Mouse (Mus musculus) liver, embryonic 14.5 days (tissue): Measurements from ENCODE around the gene Fkbpl. TPM values are rescaled to one million over a fixed set of nuclear protein-coding genes. Genes with fewer than 3 reads are reported as not detected.
A peak's percentile ranks its signal among the peaks of the same experiment; 100 is the strongest.

Source experiments
- ATAC-seq: fragments of 200-750 bp; cut with Nextera tagmentation; 2 replicates; pipeline ENCODE4 v1.8.0; 2017; ENCODE audit warnings: moderate number of reproducible peaks, mild to moderate bottlenecking, moderate library complexity; ENCODE audit not compliant: insufficient read depth
- DNase-seq, 3 experiments: peaks; one replicate each; pipeline ENCODE4 v3.0.0-alpha.2; 2012 to 2013; ENCODE audit warnings: low read depth in 3 of 3, low spot score in 3 of 3
- H3K27ac ChIP-seq: fragments of 300-500 bp; sonication (generic); 2 replicates; pipeline ENCODE4 v1.5.1; 2014; ENCODE audit warnings: moderate library complexity, mild to moderate bottlenecking, control low read depth, inconsistent platforms
- H3K27me3 ChIP-seq: fragments of 300-500 bp; sonication (generic); 2 replicates; pipeline ENCODE4 v1.6.1; 2014; ENCODE audit warnings: mild to moderate bottlenecking, low read length, moderate library complexity; ENCODE audit not compliant: control insufficient read depth, insufficient read depth
- H3K36me3 ChIP-seq: fragments of 300-500 bp; sonication (generic); replicated peaks from 2 replicates; pipeline ENCODE4 v1.6.1; 2014; ENCODE audit warnings: low read depth; ENCODE audit not compliant: control insufficient read depth, insufficient read depth
- H3K4me1 ChIP-seq, 2 experiments: fragments of 200-500 bp in 1 of 2; fragments of 300-500 bp in 1 of 2; sonication (generic) in 1 of 2; replicated peaks; 2 replicates each; pipeline ENCODE4 v1.6.1; 2012 to 2014; ENCODE audit warnings: antibody characterized with exemption in 1 of 2, inconsistent platforms in 1 of 2, low read length in 1 of 2; ENCODE audit not compliant: control insufficient read depth in 2 of 2, insufficient read depth in 2 of 2
- H3K4me2 ChIP-seq: fragments of 300-500 bp; sonication (generic); 2 replicates; pipeline ENCODE4 v1.6.1; 2014; ENCODE audit warnings: low read depth, mild to moderate bottlenecking, control low read depth, moderate library complexity
- H3K4me3 ChIP-seq, 2 experiments: fragments of 200-500 bp in 1 of 2; fragments of 300-500 bp in 1 of 2; sonication (generic) in 1 of 2; 2 replicates each; pipeline ENCODE4 v1.5.1; 2012 to 2014; ENCODE audit warnings: low read depth in 2 of 2, low read length in 2 of 2, mild to moderate bottlenecking in 2 of 2, control low read depth in 1 of 2, inconsistent platforms in 1 of 2, moderate library complexity in 1 of 2; ENCODE audit not compliant: insufficient read depth in 1 of 2
- H3K9ac ChIP-seq: fragments of 300-500 bp; sonication (generic); replicated peaks from 2 replicates; pipeline ENCODE4 v1.6.1; 2014; ENCODE audit warnings: mild to moderate bottlenecking, control low read depth, moderate library complexity
- H3K9me3 ChIP-seq: fragments of 300-500 bp; sonication (generic); 2 replicates; pipeline ENCODE4 v1.6.1; 2016; ENCODE audit warnings: low read length, mixed read lengths; ENCODE audit not compliant: control insufficient read depth
- CTCF ChIP-seq: IDR thresholded peaks from 2 replicates; pipeline ENCODE4 v1.5.1; 2016; ENCODE audit warnings: antibody characterized with exemption, low read depth, control low read depth
- EP300 ChIP-seq: IDR thresholded peaks from 2 replicates; pipeline ENCODE4 v1.6.1; 2016; ENCODE audit warnings: antibody characterized with exemption, low read depth
- WGBS: fragments of 180-500 bp; shearing (Covaris S2); extraction: QIAGEN DNeasy Blood & Tissue Kit; methylation state at CpG from one replicate; pipeline ENCODE4 v1.1.7; 2014; ENCODE audit not compliant: insufficient replicate concordance; 5-methylcytosine and 5-hydroxymethylcytosine counted together
- polyA plus RNA-seq, 2 experiments: library from polyadenylated mRNA; depleted of rRNA in 1 of 2; stranded (reverse) in 1 of 2; unstranded in 1 of 2; fragments of >200 nt; fragmentation: Nextera tagmentation in 1 of 2; extraction: Ambion mirVana in 1 of 2; gene quantifications; 2 replicates each; pipeline versions ENCODE4 v1.2.1 to v1.2.3; 2012 to 2014

Fkbpl gene
- polyA plus RNA-seq (2012; rRNA removed) (0.47 and 1.6 TPM in 2 replicates), polyA plus RNA-seq (2014; fragmentation: Nextera tagmentation; extraction: Ambion mirVana) (2.9 and 3.2 TPM in 2 replicates)

GRCm38 (mm10) chr17:34644608-34645007 is at the start of gene Fkbpl:
Fkbpl (plus strand) TSS chr17:34644764.
- Histone ChIP-seq H3K4me3 (peak within 1 kb of the TSS; percentile 58 to 90), H3K36me3 (no peaks in the 10 kb centered on the region; the same call in 1 of the 2 replicates), H3K9me3 (no peaks in the 10 kb centered on the region), H3K9ac (peak within 1 kb of the TSS; percentile 61), H3K27me3 (no peaks in the 10 kb centered on the region; the same call in 1 of the 2 replicates), H3K4me2 (peak within 1 kb of the TSS; percentile 72), H3K4me1 (peaks cover 13 to 26% of the 10 kb centered on the region in 2 experiments), H3K27ac (peak within 1 kb of the TSS; percentile 57)
- TF ChIP-seq EP300: no peak
- no peak for TF ChIP-seq CTCF
- WGBS: under 1% methylated on average over 16 of the region's 16 CpGs
- DNase-seq (peak; percentile 92 to 94 (median 93)), ATAC-seq (peak; percentile 51)

- WGBS: 76% methylated on average over 8 of the region's 8 CpGs
- no peak overlapping the region for H3K27ac ChIP-seq
- no peak for ATAC-seq
- no peak overlapping the region for H3K4me3 ChIP-seq
- no peaks in the 10 kb centered on the region for H3K27me3 ChIP-seq
- TF ChIP-seq CTCF: no peak
- TF ChIP-seq EP300: no peak
- H3K9ac ChIP-seq: no peak overlapping the region
- DNase-seq: no peak
- H3K36me3 ChIP-seq: peaks cover 7% of the 10 kb centered on the region
- no peak overlapping the region for H3K4me2 ChIP-seq
- H3K4me1 ChIP-seq: peaks cover 6 to 12% of the 10 kb centered on the region in 2 experiments
- no peaks in the 10 kb centered on the region for H3K9me3 ChIP-seq
Observed at GRCm38 (mm10) chr17:34596098-34596497, 48.5 kb upstream of the Fkbpl start.

- ATAC-seq (no peak), DNase-seq (no peak)
- TF ChIP-seq CTCF: no peak
- no peak for TF ChIP-seq EP300
- H3K36me3 ChIP-seq: peaks cover 12% of the 10 kb centered on the region
- no peak within 1 kb of the TSS for H3K4me3 ChIP-seq
- 21% methylated on average over 6 of the region's 6 CpGs for WGBS
- H3K4me1 ChIP-seq: peaks cover 0 to 11% of the 10 kb centered on the region in 2 experiments; a peak in 1 of 4 replicates
- no peak within 1 kb of the TSS for H3K4me2 ChIP-seq
- no peak within 1 kb of the TSS for H3K27ac ChIP-seq
- no peak within 1 kb of the TSS for H3K9ac ChIP-seq
- H3K27me3 ChIP-seq: no peaks in the 10 kb centered on the region
- H3K9me3 ChIP-seq: no peaks in the 10 kb centered on the region
Observed at GRCm38 (mm10) chr17:34597566-34598095, 46.9 kb upstream of the Fkbpl start, which contains the start of gene Ager. Ager (plus strand) TSS chr17:34597862.

GRCm38 (mm10) chr17:34599891-34600290 is 44.7 kb upstream of the Fkbpl start:
- ATAC-seq (no peak), DNase-seq (no peak)
- H3K27ac ChIP-seq: no peak overlapping the region
- no peak overlapping the region for H3K4me2 ChIP-seq
- H3K9me3 ChIP-seq: no peaks in the 10 kb centered on the region
- 76% methylated on average over 9 of the region's 9 CpGs for WGBS
- H3K4me3 ChIP-seq: no peak overlapping the region
- no peak overlapping the region for H3K9ac ChIP-seq
- H3K4me1 ChIP-seq: peaks cover 4 to 17% of the 10 kb centered on the region in 2 experiments
- no peak for TF ChIP-seq EP300
- TF ChIP-seq CTCF: no peak
- H3K27me3 ChIP-seq: no peaks in the 10 kb centered on the region
- H3K36me3 ChIP-seq: peaks cover 12% of the 10 kb centered on the region

GRCm38 (mm10) chr17:34601796-34602195 is 42.8 kb upstream of the Fkbpl start:
- DNase-seq: no peak
- peaks cover 12 to 25% of the 10 kb centered on the region in 2 experiments for H3K4me1 ChIP-seq
- no peak overlapping the region for H3K9ac ChIP-seq
- no peak overlapping the region; a peak in 1 of 4 replicates for H3K4me3 ChIP-seq
- H3K9me3 ChIP-seq: no peaks in the 10 kb centered on the region
- H3K27me3 ChIP-seq: no peaks in the 10 kb centered on the region
- H3K36me3 ChIP-seq: peaks cover 12% of the 10 kb centered on the region
- no peak overlapping the region for H3K27ac ChIP-seq
- TF ChIP-seq CTCF: no peak
- TF ChIP-seq EP300: no peak
- peak overlapping the region; percentile 95 for H3K4me2 ChIP-seq
- ATAC-seq: no peak
- WGBS: 85% methylated on average over 12 of the region's 12 CpGs
